Mouse (Mus musculus) embryo, embryonic 11 days (tissue): Measurements from ENCODE around the gene Fgf5.

Experiments
- DNase-seq: peaks from one replicate; pipeline ENCODE4 v3.0.0-alpha.2; 2015

The Fgf5 gene

GRCm38 (mm10) chr5:98306528-98306927 lies 52.5 kb downstream of the Fgf5 start:
- DNase-seq = peak; percentile 41

DNA sequence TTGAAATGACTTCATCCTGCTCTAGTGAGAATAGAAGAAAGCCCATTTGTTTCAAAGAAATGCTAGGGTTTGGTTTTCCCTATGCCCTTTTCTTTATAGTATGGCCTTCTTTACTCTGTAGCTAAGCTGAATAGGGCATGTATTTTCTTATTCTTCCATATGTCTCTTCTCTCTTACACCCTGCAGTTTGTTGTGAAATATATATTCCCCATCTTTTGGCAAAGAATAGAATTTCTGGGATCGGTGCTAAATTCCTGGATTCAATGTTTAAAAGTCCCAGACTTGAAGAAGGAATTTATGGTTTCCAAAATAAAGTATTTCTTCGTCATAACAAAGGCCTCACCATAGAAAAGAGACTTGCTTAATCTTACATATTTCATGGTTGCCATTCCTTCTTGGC lies 72.6 kb downstream of the Fgf5 start:
- DNase-seq = no peak
